Mouse (Mus musculus) liver, embryonic 14.5 days (tissue): ENCODE measurements around the gene Rassf1.

Experiments
- CTCF ChIP-seq: IDR thresholded peaks from 2 replicates; pipeline ENCODE4 v1.5.1; 2016; ENCODE audit warnings: antibody characterized with exemption, low read depth, control low read depth
- EP300 ChIP-seq: IDR thresholded peaks from 2 replicates; pipeline ENCODE4 v1.6.1; 2016; ENCODE audit warnings: antibody characterized with exemption, low read depth

DNA sequence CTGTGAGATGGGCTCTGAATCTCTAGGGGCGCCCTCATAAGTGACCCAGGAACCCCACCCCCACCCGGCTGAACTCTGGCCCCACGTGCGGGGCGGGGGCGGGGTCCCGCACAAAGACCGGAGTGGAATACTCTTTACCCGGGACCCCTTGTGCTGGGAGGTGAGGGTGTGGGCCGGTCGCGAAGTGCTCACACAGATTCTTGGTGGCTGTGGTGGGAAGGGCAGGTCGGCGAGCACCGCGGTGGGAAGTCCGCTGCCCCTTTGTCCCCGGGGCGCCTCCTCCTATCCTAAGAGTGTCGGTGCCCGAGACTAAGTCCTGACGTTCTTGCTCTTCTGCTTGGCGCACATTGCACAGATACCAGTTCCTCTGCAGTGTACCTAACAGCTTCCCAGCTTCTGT is 17.9 kb downstream of the Rassf1 start:
- TF ChIP-seq CTCF = 0 out of 2 replicates have a peak, but pooled peaks have one; percentile 9
- TF ChIP-seq EP300 = no peak
